Mouse (Mus musculus): ENCODE results near the gene Nfu1. TPM values are rescaled to one million over a fixed set of nuclear protein-coding genes. Genes with fewer than 3 reads are reported as not detected.

Gene Nfu1
- polyA plus RNA-seq, 1 experiment = 303 TPM

GRCm38 (mm10) chr6:87001995-87002394 is 7.0 kb upstream of the Nfu1 start:
- Histone ChIP-seq H3K4me3 (ENCODE audit: insufficient read depth, low read depth, low read length) (no peak overlapping the region), H3K27ac (ENCODE audit: insufficient read depth, low read depth, low read length) (no peak overlapping the region), H3K36me3 (ENCODE audit: control insufficient read depth, insufficient read depth, low read length) (no peaks in the 10 kb centered on the region; the same call in 1 of the 2 replicates), H3K27me3 (replicated peaks; ENCODE audit: control insufficient read depth, insufficient read depth, low read length) (no peaks in the 10 kb centered on the region), H3K4me1 (ENCODE audit: control insufficient read depth, insufficient read depth, low read length) (peaks cover 7% of the 10 kb centered on the region; the same call in 1 of the 2 replicates)
- DNase-seq = peak; percentile 66
- WGBS = 66% methylated on average over 6 of the region's 6 CpGs
- TF ChIP-seq POLR2A (IDR thresholded peaks at IDR 0.05; ENCODE audit: low read depth, low read length) = no peak
- TF ChIP-seq CTCF (conservative IDR thresholded peaks at IDR 0.05; ENCODE audit: insufficient read depth, insufficient read length, low read depth, low read length) = no peak

- H3K4me1 ChIP-seq (ENCODE audit: control insufficient read depth, insufficient read depth, low read length) = peaks cover 7% of the 10 kb centered on the region; the same call in 1 of the 2 replicates
- H3K36me3 ChIP-seq (ENCODE audit: control insufficient read depth, insufficient read depth, low read length) = no peaks in the 10 kb centered on the region; the same call in 1 of the 2 replicates
- no peak overlapping the region for H3K4me3 ChIP-seq (ENCODE audit: insufficient read depth, low read depth, low read length)
- WGBS = 34% methylated on average over 8 of the region's 8 CpGs
- no peaks in the 10 kb centered on the region for H3K27me3 ChIP-seq (replicated peaks; ENCODE audit: control insufficient read depth, insufficient read depth, low read length)
- DNase-seq = peak; percentile 93
- TF ChIP-seq POLR2A (IDR thresholded peaks at IDR 0.05; ENCODE audit: low read depth, low read length) = no peak
- peak; percentile 78 for TF ChIP-seq CTCF (conservative IDR thresholded peaks at IDR 0.05; ENCODE audit: insufficient read depth, insufficient read length, low read depth, low read length)
- no peak overlapping the region for H3K27ac ChIP-seq (ENCODE audit: insufficient read depth, low read depth, low read length)
These were observed 6.4 kb upstream of the Nfu1 start for GRCm38 (mm10) chr6:87002521-87003055.

GRCm38 (mm10) chr6:87004099-87004498 is 4.9 kb upstream of the Nfu1 start:
- Histone ChIP-seq H3K27me3 (replicated peaks; ENCODE audit: control insufficient read depth, insufficient read depth, low read length) (no peaks in the 10 kb centered on the region), H3K27ac (ENCODE audit: insufficient read depth, low read depth, low read length) (no peak overlapping the region), H3K4me1 (ENCODE audit: control insufficient read depth, insufficient read depth, low read length) (peaks cover 7% of the 10 kb centered on the region; the same call in 1 of the 2 replicates), H3K36me3 (ENCODE audit: control insufficient read depth, insufficient read depth, low read length) (no peaks in the 10 kb centered on the region), H3K4me3 (ENCODE audit: insufficient read depth, low read depth, low read length) (no peak overlapping the region)
- no peak for DNase-seq
- TF ChIP-seq CTCF (conservative IDR thresholded peaks at IDR 0.05; ENCODE audit: insufficient read depth, insufficient read length, low read depth, low read length) = no peak
- TF ChIP-seq POLR2A (IDR thresholded peaks at IDR 0.05; ENCODE audit: low read depth, low read length) = no peak
- WGBS = 90% methylated on average over 2 of the region's 2 CpGs

GRCm38 (mm10) chr6:87005577-87005976 is 3.5 kb upstream of the Nfu1 start:
- no peaks in the 10 kb centered on the region for H3K36me3 ChIP-seq (ENCODE audit: control insufficient read depth, insufficient read depth, low read length)
- H3K4me1 ChIP-seq (ENCODE audit: control insufficient read depth, insufficient read depth, low read length) = peaks cover 7% of the 10 kb centered on the region; the same call in 1 of the 2 replicates
- H3K27ac ChIP-seq (ENCODE audit: insufficient read depth, low read depth, low read length) = no peak overlapping the region
- no peak for DNase-seq
- TF ChIP-seq POLR2A (IDR thresholded peaks at IDR 0.05; ENCODE audit: low read depth, low read length) = no peak
- TF ChIP-seq CTCF (conservative IDR thresholded peaks at IDR 0.05; ENCODE audit: insufficient read depth, insufficient read length, low read depth, low read length) = no peak
- H3K4me3 ChIP-seq (ENCODE audit: insufficient read depth, low read depth, low read length) = no peak overlapping the region
- H3K27me3 ChIP-seq (replicated peaks; ENCODE audit: control insufficient read depth, insufficient read depth, low read length) = no peaks in the 10 kb centered on the region

DNA sequence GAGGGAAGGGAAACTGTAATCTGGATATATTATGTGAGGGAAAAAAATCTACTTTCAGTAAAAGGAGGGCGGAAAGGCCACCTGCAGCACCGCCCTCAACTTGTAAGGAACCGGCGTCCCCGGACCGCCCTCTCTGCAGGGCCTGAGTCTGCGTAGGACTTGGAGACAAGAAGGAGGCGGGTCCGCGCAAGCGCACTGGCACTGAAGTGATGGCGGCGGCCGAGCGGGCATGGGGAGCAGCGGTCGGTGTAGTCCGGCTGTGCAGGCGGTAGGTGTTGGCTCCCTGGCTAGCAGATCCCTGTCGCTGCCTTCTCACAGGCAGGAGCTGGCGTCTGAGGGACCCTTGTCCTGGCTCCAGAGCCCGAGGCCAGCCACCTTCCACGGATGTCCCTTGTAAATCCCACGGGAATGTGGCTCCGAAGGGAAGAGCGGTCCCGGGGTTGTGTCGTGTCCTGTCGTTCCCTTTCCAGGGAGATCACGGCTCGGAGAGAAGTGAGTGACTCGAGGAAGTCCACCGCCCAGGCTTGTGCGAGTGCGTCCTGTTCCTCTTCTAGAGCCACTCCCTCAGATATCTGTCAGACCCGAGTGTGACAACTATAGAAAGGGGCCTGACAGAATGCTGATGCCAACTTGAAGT is 774 bp downstream of the Nfu1 start:
- Histone ChIP-seq H3K36me3 (ENCODE audit: control insufficient read depth, insufficient read depth, low read length) (no peaks in the 10 kb centered on the region), H3K4me1 (ENCODE audit: control insufficient read depth, insufficient read depth, low read length) (no peaks in the 10 kb centered on the region), H3K27me3 (replicated peaks; ENCODE audit: control insufficient read depth, insufficient read depth, low read length) (no peaks in the 10 kb centered on the region), H3K4me3 (ENCODE audit: insufficient read depth, low read depth, low read length) (peak overlapping the region; percentile 78), H3K27ac (ENCODE audit: insufficient read depth, low read depth, low read length) (peak overlapping the region; percentile 69)
- peak; percentile 97 for DNase-seq
- TF ChIP-seq POLR2A (IDR thresholded peaks at IDR 0.05; ENCODE audit: low read depth, low read length) = peak; percentile 71
- no peak for TF ChIP-seq CTCF (conservative IDR thresholded peaks at IDR 0.05; ENCODE audit: insufficient read depth, insufficient read length, low read depth, low read length)
- WGBS = under 1% methylated on average over 36 of the region's 36 CpGs

GRCm38 (mm10) chr6:87016916-87017315 is 7.9 kb downstream of the Nfu1 start:
- DNase-seq = peak; percentile 52
- WGBS = 60% methylated on average over 4 of the region's 4 CpGs
- no peaks in the 10 kb centered on the region; the same call in 1 of the 2 replicates for H3K36me3 ChIP-seq (ENCODE audit: control insufficient read depth, insufficient read depth, low read length)
- no peak overlapping the region for H3K27ac ChIP-seq (ENCODE audit: insufficient read depth, low read depth, low read length)
- TF ChIP-seq POLR2A (IDR thresholded peaks at IDR 0.05; ENCODE audit: low read depth, low read length) = no peak
- peak; percentile 65 for TF ChIP-seq CTCF (conservative IDR thresholded peaks at IDR 0.05; ENCODE audit: insufficient read depth, insufficient read length, low read depth, low read length)
- no peaks in the 10 kb centered on the region for H3K4me1 ChIP-seq (ENCODE audit: control insufficient read depth, insufficient read depth, low read length)
- no peaks in the 10 kb centered on the region for H3K27me3 ChIP-seq (replicated peaks; ENCODE audit: control insufficient read depth, insufficient read depth, low read length)
- no peak overlapping the region for H3K4me3 ChIP-seq (ENCODE audit: insufficient read depth, low read depth, low read length)

GRCm38 (mm10) chr6:87018874-87019273 is 9.8 kb downstream of the Nfu1 start:
- TF ChIP-seq CTCF (conservative IDR thresholded peaks at IDR 0.05; ENCODE audit: insufficient read depth, insufficient read length, low read depth, low read length) (no peak), POLR2A (IDR thresholded peaks at IDR 0.05; ENCODE audit: low read depth, low read length) (no peak)

More at GRCm38 (mm10) chr6:87018874-87019273, 9.8 kb downstream of the Nfu1 start:
- DNase-seq = no peak
- no peak overlapping the region for H3K27ac ChIP-seq (ENCODE audit: insufficient read depth, low read depth, low read length)
- no peaks in the 10 kb centered on the region for H3K4me1 ChIP-seq (ENCODE audit: control insufficient read depth, insufficient read depth, low read length)
- peaks cover 2% of the 10 kb centered on the region; the same call in 1 of the 2 replicates for H3K36me3 ChIP-seq (ENCODE audit: control insufficient read depth, insufficient read depth, low read length)
- H3K27me3 ChIP-seq (replicated peaks; ENCODE audit: control insufficient read depth, insufficient read depth, low read length) = no peaks in the 10 kb centered on the region
- H3K4me3 ChIP-seq (ENCODE audit: insufficient read depth, low read depth, low read length) = no peak overlapping the region
- 95% methylated on average over 8 of the region's 8 CpGs for WGBS

Data from kidney, adult 2 months (tissue).